Mouse (Mus musculus): ENCODE measurements around the gene Gm20708. TPM values are rescaled to one million over a fixed set of nuclear protein-coding genes. Genes with fewer than 3 reads are reported as not detected.

Gm20708 gene
- polyA plus RNA-seq, 1 experiment from 2014 or later: 0.29 TPM

GRCm38 (mm10) chr11:117826164-117826563 lies 16.7 kb downstream of the Gm20708 start:
- H3K27ac ChIP-seq (ENCODE audit: low read length): peak overlapping the region; percentile 91
- 8% methylated on average over 5 of the region's 5 CpGs for WGBS

DNA sequence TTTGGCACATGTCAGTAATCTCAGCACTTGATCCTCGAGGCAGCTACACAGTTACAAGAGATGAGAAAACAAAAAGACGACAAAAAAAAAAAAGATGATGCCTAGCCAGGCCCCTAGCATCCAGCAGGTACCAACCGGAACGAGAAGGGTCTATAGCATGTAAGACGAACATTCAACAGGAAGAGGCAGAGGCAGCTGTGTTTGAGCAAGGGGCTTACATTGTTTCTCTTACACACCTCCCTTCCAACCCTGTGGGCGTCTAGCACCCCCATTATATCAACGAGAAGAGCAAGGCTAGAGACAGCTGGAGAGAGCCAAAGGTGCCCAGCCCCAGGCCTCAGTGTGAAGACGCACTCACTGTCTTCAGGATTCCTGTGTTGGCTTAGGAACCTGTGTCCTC lies 17.4 kb downstream of the Gm20708 start:
- Histone ChIP-seq H3K27ac (ENCODE audit: low read length) (peak overlapping the region; percentile 98), H3K27me3 (replicated peaks; ENCODE audit: control insufficient read depth, insufficient read depth, low read length) (no peaks in the 10 kb centered on the region), H3K4me3 (ENCODE audit: low read length) (peak overlapping the region; percentile 2; the same call in 1 of the 2 replicates), H3K4me1 (ENCODE audit: control insufficient read depth, insufficient read depth, low read length) (peaks cover 63% of the 10 kb centered on the region), H3K9ac (ENCODE audit: low read depth, low read length) (peak overlapping the region; percentile 84), H3K9me3 (ENCODE audit: control insufficient read depth, low read length) (no peaks in the 10 kb centered on the region), H3K4me2 (ENCODE audit: low read depth, low read length) (peak overlapping the region; percentile 89), H3K36me3 (ENCODE audit: control insufficient read depth, insufficient read depth, low read length) (no peaks in the 10 kb centered on the region)
- 54% methylated on average over 8 of the region's 8 CpGs for WGBS
- ATAC-seq: no peak

More at GRCm38 (mm10) chr11:117826164-117826563, 16.7 kb downstream of the Gm20708 start:
- peak overlapping the region; percentile 65 for H3K4me3 ChIP-seq (ENCODE audit: low read length)
- H3K9me3 ChIP-seq (ENCODE audit: control insufficient read depth, low read length): no peaks in the 10 kb centered on the region
- peak overlapping the region; percentile 89 for H3K4me2 ChIP-seq (ENCODE audit: low read depth, low read length)
- H3K4me1 ChIP-seq (ENCODE audit: control insufficient read depth, insufficient read depth, low read length): peaks cover 68% of the 10 kb centered on the region
- 0 out of 2 replicates have a peak, but pooled peaks have one; percentile 2 for ATAC-seq
- no peaks in the 10 kb centered on the region for H3K27me3 ChIP-seq (replicated peaks; ENCODE audit: control insufficient read depth, insufficient read depth, low read length)
- H3K9ac ChIP-seq (ENCODE audit: low read depth, low read length): peak overlapping the region; percentile 84
- H3K36me3 ChIP-seq (ENCODE audit: control insufficient read depth, insufficient read depth, low read length): peaks cover 7% of the 10 kb centered on the region

DNA sequence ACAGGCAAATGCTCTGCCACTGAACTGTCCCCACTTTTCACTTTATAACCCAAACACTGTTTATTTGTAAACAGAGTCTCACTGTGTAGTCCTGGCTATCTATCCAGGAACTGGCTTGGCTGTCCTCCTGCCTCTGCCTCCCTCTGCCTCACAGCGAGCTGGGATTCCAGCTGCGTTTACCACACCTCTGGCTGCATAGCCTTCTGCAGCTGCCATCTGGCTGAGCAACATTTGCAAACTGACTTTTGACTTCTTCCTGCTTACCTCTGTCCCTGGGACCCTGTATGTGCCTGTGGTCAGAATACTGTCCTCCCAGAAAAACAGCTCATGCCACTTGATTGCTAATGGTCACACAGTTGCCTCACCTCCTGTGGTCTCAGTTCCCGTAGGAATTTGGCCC lies 17.9 kb downstream of the Gm20708 start:
- peak overlapping the region; percentile 98 for H3K27ac ChIP-seq (ENCODE audit: low read length)
- H3K4me2 ChIP-seq (ENCODE audit: low read depth, low read length): peak overlapping the region; percentile 89
- H3K4me1 ChIP-seq (ENCODE audit: control insufficient read depth, insufficient read depth, low read length): peaks cover 66% of the 10 kb centered on the region

GRCm38 (mm10) chr11:117828149-117828887 lies 18.9 kb downstream of the Gm20708 start:
- ATAC-seq: peak; percentile 27; the same call in 1 of the 2 replicates
- H3K4me1 ChIP-seq (ENCODE audit: control insufficient read depth, insufficient read depth, low read length): peaks cover 60% of the 10 kb centered on the region
- no peaks in the 10 kb centered on the region for H3K27me3 ChIP-seq (replicated peaks; ENCODE audit: control insufficient read depth, insufficient read depth, low read length)
- 0 out of 2 replicates have a peak overlapping the region, but pooled peaks have one; percentile 1 for H3K4me3 ChIP-seq (ENCODE audit: low read length)
- no peaks in the 10 kb centered on the region for H3K36me3 ChIP-seq (ENCODE audit: control insufficient read depth, insufficient read depth, low read length)
- H3K4me2 ChIP-seq (ENCODE audit: low read depth, low read length): peak overlapping the region; percentile 89
- WGBS: 54% methylated on average over 18 of the region's 18 CpGs
- H3K9me3 ChIP-seq (ENCODE audit: control insufficient read depth, low read length): no peaks in the 10 kb centered on the region
- peak overlapping the region; percentile 84 for H3K9ac ChIP-seq (ENCODE audit: low read depth, low read length)
- peak overlapping the region; percentile 98 for H3K27ac ChIP-seq (ENCODE audit: low read length)

More for the DNA sequence above, 17.9 kb downstream of the Gm20708 start:
- ATAC-seq: no peak
- Histone ChIP-seq H3K4me3 (ENCODE audit: low read length) (peak overlapping the region; percentile 1; the same call in 1 of the 2 replicates), H3K9ac (ENCODE audit: low read depth, low read length) (peak overlapping the region; percentile 84), H3K36me3 (ENCODE audit: control insufficient read depth, insufficient read depth, low read length) (no peaks in the 10 kb centered on the region), H3K27me3 (replicated peaks; ENCODE audit: control insufficient read depth, insufficient read depth, low read length) (no peaks in the 10 kb centered on the region), H3K9me3 (ENCODE audit: control insufficient read depth, low read length) (no peaks in the 10 kb centered on the region)
- WGBS: 46% methylated on average over 3 of the region's 3 CpGs

- peak; percentile 59 for ATAC-seq
- H3K9ac ChIP-seq (ENCODE audit: low read depth, low read length): peak overlapping the region; percentile 84
- no peaks in the 10 kb centered on the region for H3K9me3 ChIP-seq (ENCODE audit: control insufficient read depth, low read length)
- peak overlapping the region; percentile 98 for H3K27ac ChIP-seq (ENCODE audit: low read length)
- H3K4me3 ChIP-seq (ENCODE audit: low read length): no peak overlapping the region
- peaks cover 57% of the 10 kb centered on the region for H3K4me1 ChIP-seq (ENCODE audit: control insufficient read depth, insufficient read depth, low read length)
- 45% methylated on average over 9 of the region's 9 CpGs for WGBS
- no peaks in the 10 kb centered on the region for H3K27me3 ChIP-seq (replicated peaks; ENCODE audit: control insufficient read depth, insufficient read depth, low read length)
- peak overlapping the region; percentile 17; the same call in 1 of the 2 replicates for H3K4me2 ChIP-seq (ENCODE audit: low read depth, low read length)
- no peaks in the 10 kb centered on the region for H3K36me3 ChIP-seq (ENCODE audit: control insufficient read depth, insufficient read depth, low read length)
Measured at GRCm38 (mm10) chr11:117828888-117829604, 19.6 kb downstream of the Gm20708 start.

- peak overlapping the region; percentile 98 for H3K27ac ChIP-seq (ENCODE audit: low read length)
- WGBS: 53% methylated on average over 2 of the region's 2 CpGs
- H3K4me3 ChIP-seq (ENCODE audit: low read length): no peak overlapping the region
- no peaks in the 10 kb centered on the region for H3K27me3 ChIP-seq (replicated peaks; ENCODE audit: control insufficient read depth, insufficient read depth, low read length)
- H3K4me2 ChIP-seq (ENCODE audit: low read depth, low read length): peak overlapping the region; percentile 17; the same call in 1 of the 2 replicates
- H3K9me3 ChIP-seq (ENCODE audit: control insufficient read depth, low read length): no peaks in the 10 kb centered on the region
- peaks cover 54% of the 10 kb centered on the region for H3K4me1 ChIP-seq (ENCODE audit: control insufficient read depth, insufficient read depth, low read length)
- H3K9ac ChIP-seq (ENCODE audit: low read depth, low read length): peak overlapping the region; percentile 84
- no peaks in the 10 kb centered on the region for H3K36me3 ChIP-seq (ENCODE audit: control insufficient read depth, insufficient read depth, low read length)
- ATAC-seq: no peak
Measured at GRCm38 (mm10) chr11:117829671-117830215, 20.3 kb downstream of the Gm20708 start.

DNA sequence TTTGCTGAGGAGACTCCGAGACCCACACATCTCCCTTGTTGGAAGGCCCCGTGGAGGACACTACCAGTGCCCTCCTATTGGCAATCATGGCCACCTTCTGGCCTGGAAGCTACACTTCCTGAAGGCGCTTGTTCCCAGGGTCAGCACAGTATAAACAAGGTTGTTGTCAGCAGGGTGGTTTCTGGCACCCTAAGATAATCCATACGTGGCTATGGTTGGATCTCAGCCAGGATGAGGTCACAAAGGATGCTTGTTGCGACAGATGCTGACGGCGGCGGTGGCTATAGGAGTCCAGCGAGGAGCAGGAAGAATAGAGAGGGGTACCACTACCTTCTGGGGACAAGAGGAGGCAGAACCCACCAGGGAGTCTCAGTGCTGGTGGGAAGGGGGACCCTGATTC lies 20.9 kb downstream of the Gm20708 start:
- Histone ChIP-seq H3K27ac (ENCODE audit: low read length) (peak overlapping the region; percentile 98), H3K4me2 (ENCODE audit: low read depth, low read length) (no peak overlapping the region), H3K9me3 (ENCODE audit: control insufficient read depth, low read length) (no peaks in the 10 kb centered on the region), H3K27me3 (replicated peaks; ENCODE audit: control insufficient read depth, insufficient read depth, low read length) (no peaks in the 10 kb centered on the region), H3K9ac (ENCODE audit: low read depth, low read length) (0 out of 2 replicates have a peak overlapping the region, but pooled peaks have one; percentile 84), H3K36me3 (ENCODE audit: control insufficient read depth, insufficient read depth, low read length) (no peaks in the 10 kb centered on the region), H3K4me3 (ENCODE audit: low read length) (no peak overlapping the region), H3K4me1 (ENCODE audit: control insufficient read depth, insufficient read depth, low read length) (peaks cover 60% of the 10 kb centered on the region)
- 56% methylated on average over 9 of the region's 9 CpGs for WGBS
- no peak for ATAC-seq

DNA sequence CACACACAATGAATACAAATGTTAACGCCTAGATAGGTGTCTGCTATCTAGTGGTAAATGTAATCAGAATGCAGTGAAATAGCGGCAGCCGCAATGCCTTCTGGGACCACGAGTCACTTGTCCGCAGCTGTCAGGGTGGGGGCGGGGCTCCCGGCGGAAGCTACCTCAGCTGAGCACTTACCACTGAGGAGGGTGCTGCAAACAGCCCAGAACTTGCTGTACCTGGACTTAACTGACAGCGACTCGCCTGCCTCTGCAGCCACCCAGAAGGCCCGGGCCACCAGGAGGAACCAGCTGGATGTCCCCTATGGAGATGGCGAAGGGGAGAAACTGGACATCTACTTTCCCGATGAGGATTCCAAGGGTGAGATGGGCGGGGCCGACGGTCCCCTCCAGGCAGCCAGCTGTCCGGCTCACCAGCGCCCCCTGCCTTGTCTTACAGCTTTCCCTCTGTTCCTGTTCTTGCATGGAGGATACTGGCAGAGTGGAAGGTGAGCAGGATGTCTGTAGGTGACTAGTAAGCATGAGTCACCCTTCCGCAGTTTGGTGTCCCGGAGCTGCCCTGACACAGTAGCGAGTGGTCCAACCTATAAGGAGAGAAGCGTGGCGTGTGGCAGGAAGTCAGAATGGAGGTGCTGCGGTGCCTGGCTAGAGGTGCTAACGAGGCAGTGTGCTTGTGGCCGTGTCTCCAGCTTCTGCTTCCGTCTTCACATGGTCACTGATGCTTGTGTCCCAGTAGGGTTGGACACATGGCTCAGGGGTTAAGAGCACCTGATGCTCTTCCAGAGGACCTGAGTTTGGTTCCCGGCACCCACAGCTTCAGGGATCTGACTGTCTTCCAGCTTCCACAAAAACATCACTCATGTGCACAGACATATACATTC lies 22.9 kb downstream of the Gm20708 start:
- 24% methylated on average over 28 of the region's 28 CpGs for WGBS
- peak overlapping the region; percentile 51 for H3K9ac ChIP-seq (ENCODE audit: low read depth, low read length)
- peak overlapping the region; percentile 62 for H3K27ac ChIP-seq (ENCODE audit: low read length)

More for the DNA sequence above, 22.9 kb downstream of the Gm20708 start:
- no peak for ATAC-seq
- H3K27me3 ChIP-seq (replicated peaks; ENCODE audit: control insufficient read depth, insufficient read depth, low read length): no peaks in the 10 kb centered on the region
- peak overlapping the region; percentile 59 for H3K4me2 ChIP-seq (ENCODE audit: low read depth, low read length)
- no peaks in the 10 kb centered on the region for H3K36me3 ChIP-seq (ENCODE audit: control insufficient read depth, insufficient read depth, low read length)
- peaks cover 60% of the 10 kb centered on the region for H3K4me1 ChIP-seq (ENCODE audit: control insufficient read depth, insufficient read depth, low read length)
- no peaks in the 10 kb centered on the region for H3K9me3 ChIP-seq (ENCODE audit: control insufficient read depth, low read length)
- peak overlapping the region; percentile 36 for H3K4me3 ChIP-seq (ENCODE audit: low read length)

Measured in intestine, embryonic 16.5 days (tissue).